Mouse (Mus musculus) kidney, embryonic 15.5 days (tissue): ENCODE data around the gene Ric8a. TPM values are rescaled to one million over a fixed set of nuclear protein-coding genes. Genes with fewer than 3 reads are reported as not detected.
A peak's percentile ranks its signal among the peaks of the same experiment; 100 is the strongest.

Source experiments
- ATAC-seq: fragments of 200-750 bp; cut with Nextera tagmentation; replicated peaks from 2 replicates; pipeline ENCODE4 v1.8.0; 2017; ENCODE audit warnings: moderate TSS enrichment; ENCODE audit not compliant: low FRiP score
- H3K27ac ChIP-seq: fragments of 300-500 bp; sonication (generic); 2 replicates; pipeline ENCODE4 v1.5.1; 2015; ENCODE audit warnings: mild to moderate bottlenecking, inconsistent platforms
- H3K27me3 ChIP-seq: fragments of 300-500 bp; sonication (generic); 2 replicates; pipeline ENCODE4 v1.6.1; 2015; ENCODE audit warnings: inconsistent platforms
- H3K36me3 ChIP-seq: fragments of 300-500 bp; sonication (generic); 2 replicates; pipeline ENCODE4 v1.6.1; 2015; ENCODE audit warnings: inconsistent platforms
- H3K4me1 ChIP-seq: fragments of 300-500 bp; sonication (generic); 2 replicates; pipeline ENCODE4 v1.6.1; 2015; ENCODE audit warnings: inconsistent platforms
- H3K4me2 ChIP-seq: fragments of 300-500 bp; sonication (generic); 2 replicates; pipeline ENCODE4 v1.6.1; 2015; ENCODE audit warnings: moderate library complexity, mild to moderate bottlenecking, inconsistent platforms
- H3K4me3 ChIP-seq: fragments of 300-500 bp; sonication (generic); replicated peaks from 2 replicates; pipeline ENCODE4 v1.5.1; 2015; ENCODE audit warnings: mild to moderate bottlenecking, inconsistent platforms
- H3K9ac ChIP-seq: fragments of 300-500 bp; sonication (generic); 2 replicates; pipeline ENCODE4 v1.6.1; 2015; ENCODE audit warnings: mild to moderate bottlenecking, inconsistent platforms
- H3K9me3 ChIP-seq: fragments of 300-500 bp; sonication (generic); replicated peaks from 2 replicates; pipeline ENCODE4 v1.6.1; 2016; ENCODE audit warnings: inconsistent platforms
- WGBS: fragments of 180-500 bp; shearing (Covaris S2); methylation state at CpG from one replicate; pipeline ENCODE4 v1.1.7; 2015; ENCODE audit warnings: mixed read lengths; 5-methylcytosine and 5-hydroxymethylcytosine counted together
- polyA plus RNA-seq: library from polyadenylated mRNA; unstranded; fragments of >200 nt; fragmentation: Nextera tagmentation; extraction: Ambion mirVana; gene quantifications from 2 replicates; pipeline ENCODE4 v1.2.1, GENCODE M21; 2015

The Ric8a gene
- polyA plus RNA-seq, 1 experiment from 2014 or later, result 59.7 TPM

- Histone ChIP-seq H3K27ac (no peak overlapping the region), H3K36me3 (peaks cover 23% of the 10 kb centered on the region), H3K9me3 (no peaks in the 10 kb centered on the region), H3K4me2 (no peak overlapping the region), H3K27me3 (peaks cover 4% of the 10 kb centered on the region), H3K4me1 (peaks cover 3% of the 10 kb centered on the region; the same call in 1 of the 2 replicates), H3K4me3 (no peak overlapping the region), H3K9ac (no peak overlapping the region)
- WGBS, result 90% methylated on average over 10 of the region's 10 CpGs
- ATAC-seq, result no peak
These were observed 8.2 kb upstream of the Ric8a start for GRCm38 (mm10) chr7:140848591-140848990.

GRCm38 (mm10) chr7:140851916-140852315 is 4.8 kb upstream of the Ric8a start:
- Histone ChIP-seq H3K9ac (no peak overlapping the region), H3K4me1 (peaks cover 12% of the 10 kb centered on the region), H3K4me2 (no peak overlapping the region), H3K27ac (no peak overlapping the region), H3K4me3 (no peak overlapping the region), H3K9me3 (no peaks in the 10 kb centered on the region), H3K27me3 (no peaks in the 10 kb centered on the region), H3K36me3 (peaks cover 34% of the 10 kb centered on the region)
- ATAC-seq, result no peak
- 97% methylated on average over 4 of the region's 4 CpGs for WGBS

- Histone ChIP-seq H3K27me3 (no peaks in the 10 kb centered on the region), H3K9ac (no peak overlapping the region), H3K36me3 (peaks cover 35% of the 10 kb centered on the region), H3K9me3 (no peaks in the 10 kb centered on the region), H3K27ac (no peak overlapping the region), H3K4me1 (peaks cover 21% of the 10 kb centered on the region), H3K4me2 (no peak overlapping the region), H3K4me3 (no peak overlapping the region)
- ATAC-seq, result no peak
- WGBS, result 77% methylated on average over 9 of the region's 9 CpGs
These were observed 3.4 kb upstream of the Ric8a start for GRCm38 (mm10) chr7:140853386-140853785.

DNA sequence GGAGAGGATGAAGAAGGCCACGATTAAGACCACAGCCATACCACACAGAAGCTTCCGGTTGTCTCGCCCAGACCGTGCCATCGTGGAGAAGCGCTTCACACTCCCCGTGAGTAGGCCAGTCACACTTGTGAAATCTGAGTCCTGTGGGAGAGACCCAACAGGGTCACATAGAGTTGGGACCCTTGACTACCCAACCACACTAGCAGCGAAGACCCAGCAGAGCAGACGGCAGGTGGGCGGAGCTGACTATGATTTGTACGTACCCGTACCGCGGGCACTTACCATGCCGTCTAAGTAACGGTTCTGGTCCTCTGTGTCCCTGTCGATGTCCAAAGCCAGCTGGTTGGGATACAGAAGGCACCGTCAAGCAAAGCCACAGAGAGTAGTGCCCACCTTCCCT is 2.3 kb upstream of the Ric8a start:
- H3K27me3 ChIP-seq, result no peaks in the 10 kb centered on the region
- no peaks in the 10 kb centered on the region for H3K9me3 ChIP-seq
- no peak overlapping the region for H3K4me3 ChIP-seq
- peak overlapping the region; percentile 100; the same call in 1 of the 2 replicates for H3K4me2 ChIP-seq
- no peak for ATAC-seq
- H3K27ac ChIP-seq, result no peak overlapping the region
- WGBS, result 83% methylated on average over 18 of the region's 18 CpGs
- peaks cover 28% of the 10 kb centered on the region for H3K4me1 ChIP-seq
- no peak overlapping the region for H3K9ac ChIP-seq
- peaks cover 46% of the 10 kb centered on the region for H3K36me3 ChIP-seq

- Histone ChIP-seq H3K9me3 (no peaks in the 10 kb centered on the region), H3K27ac (no peak overlapping the region), H3K4me2 (peak overlapping the region; percentile 100), H3K9ac (peak overlapping the region; percentile 93), H3K36me3 (peaks cover 53% of the 10 kb centered on the region), H3K4me1 (peaks cover 28% of the 10 kb centered on the region), H3K27me3 (no peaks in the 10 kb centered on the region), H3K4me3 (peak overlapping the region; percentile 92)
- WGBS, result 76% methylated on average over 9 of the region's 9 CpGs
- no peak for ATAC-seq
These were observed 1.6 kb upstream of the Ric8a start for GRCm38 (mm10) chr7:140855181-140855580.

DNA sequence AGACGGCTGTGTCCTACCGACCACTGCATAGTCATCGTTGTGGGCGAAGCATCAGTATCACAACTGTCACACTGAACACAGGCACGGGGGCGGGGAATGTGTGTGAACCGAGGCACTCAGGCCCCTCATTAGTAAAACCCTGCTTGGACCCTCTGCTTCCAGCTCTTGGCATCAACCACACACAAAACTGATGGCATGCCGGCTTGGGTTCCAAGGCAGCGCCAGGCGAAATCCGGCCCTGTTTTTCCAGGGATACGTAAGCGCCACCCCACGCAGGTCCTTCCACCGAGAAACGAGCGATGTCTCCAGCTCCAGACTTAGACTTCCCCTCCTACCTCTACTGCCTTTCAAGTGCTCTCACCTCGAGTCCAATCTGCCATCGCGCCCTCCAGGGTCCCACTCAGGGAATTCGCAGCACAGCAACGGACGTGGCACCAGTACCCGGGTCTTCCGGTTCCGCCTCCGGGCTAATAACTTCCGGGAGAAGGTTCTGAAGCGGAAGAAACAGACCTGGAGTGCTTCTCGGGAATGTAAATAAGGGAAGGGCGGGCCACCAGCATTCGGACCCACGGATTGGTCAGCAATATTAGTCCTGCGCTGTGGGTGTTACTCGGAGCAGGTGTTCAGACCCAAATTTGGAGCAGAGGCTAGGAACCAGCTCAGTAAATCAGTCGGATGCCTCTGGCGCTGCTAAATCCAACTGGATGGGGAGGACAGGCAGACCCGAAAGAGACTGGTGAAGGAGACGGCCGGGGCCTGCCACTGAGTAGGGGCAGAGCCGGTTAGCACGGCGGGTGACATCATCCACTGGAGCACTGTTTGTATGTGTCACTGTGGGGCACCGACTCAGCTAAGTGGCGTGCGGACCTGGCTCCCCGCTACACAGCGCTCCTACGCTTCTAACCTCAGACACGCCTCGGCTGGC is 635 bp upstream of the Ric8a start, which contains the start of gene Gm45785:
Gene Gm45785, minus strand, starts transcription at position 472 of the 925 bp plus-strand sequence.
- peaks cover 28% of the 10 kb centered on the region for H3K4me1 ChIP-seq
- under 1% methylated on average over 51 of the region's 51 CpGs for WGBS

DNA sequence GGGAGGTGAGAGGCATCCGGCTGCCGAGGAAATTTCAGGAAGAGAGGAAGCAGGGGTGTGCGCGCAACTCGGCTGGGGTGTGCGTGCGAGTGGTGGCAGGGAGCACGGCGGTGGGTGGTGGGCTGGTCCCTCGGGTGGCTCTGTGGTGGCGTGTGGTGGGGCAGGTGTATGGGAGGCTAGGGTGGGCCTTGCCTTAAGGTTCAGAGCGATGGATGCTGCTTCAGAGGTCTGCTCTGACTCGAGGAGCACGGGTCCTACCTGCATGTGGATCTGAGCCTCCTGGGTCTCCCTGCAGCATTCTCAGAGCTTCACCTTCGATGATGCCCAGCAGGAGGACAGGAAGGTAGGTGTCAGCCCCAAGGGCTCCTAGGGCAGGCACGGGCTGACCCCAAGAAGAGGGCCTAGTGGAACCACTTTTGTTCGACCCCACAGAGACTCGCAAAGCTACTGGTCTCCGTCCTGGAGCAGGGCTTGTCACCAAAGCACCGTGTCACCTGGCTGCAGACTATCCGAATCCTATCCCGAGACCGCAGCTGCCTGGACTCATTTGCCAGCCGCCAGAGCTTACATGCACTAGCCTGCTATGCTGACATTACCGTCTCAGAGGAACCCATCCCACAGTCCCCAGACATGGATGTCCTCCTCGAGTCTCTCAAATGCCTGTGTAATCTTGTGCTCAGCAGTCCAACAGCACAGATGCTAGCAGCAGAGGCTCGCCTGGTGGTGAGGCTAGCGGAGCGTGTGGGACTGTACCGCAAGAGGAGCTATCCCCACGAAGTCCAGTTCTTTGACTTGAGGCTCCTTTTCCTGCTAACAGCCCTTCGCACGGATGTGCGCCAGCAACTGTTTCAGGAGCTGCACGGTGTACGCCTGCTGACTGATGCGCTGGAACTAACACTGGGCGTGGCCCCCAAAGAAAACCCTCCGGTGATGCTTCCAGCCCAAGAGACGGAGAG is 1.1 kb downstream of the Ric8a start, which contains the start of gene Bet1l:
Gene Bet1l, minus strand, starts transcription at position 28 of the 956 bp plus-strand sequence.
- Histone ChIP-seq H3K4me1 (peaks cover 28% of the 10 kb centered on the region), H3K27me3 (no peaks in the 10 kb centered on the region), H3K27ac (peak within 1 kb of the TSS; percentile 95), H3K9ac (peak within 1 kb of the TSS; percentile 93), H3K36me3 (peaks cover 65% of the 10 kb centered on the region), H3K9me3 (no peaks in the 10 kb centered on the region), H3K4me3 (peak within 1 kb of the TSS; percentile 92), H3K4me2 (peak within 1 kb of the TSS; percentile 100)
- ATAC-seq, result peak; percentile 49
- WGBS, result 32% methylated on average over 40 of the region's 40 CpGs

More for the DNA sequence above, 635 bp upstream of the Ric8a start, which contains the start of gene Gm45785:
- peak; percentile 84 for ATAC-seq
- peak within 1 kb of the TSS; percentile 93 for H3K9ac ChIP-seq
- no peaks in the 10 kb centered on the region for H3K9me3 ChIP-seq
- peak within 1 kb of the TSS; percentile 100 for H3K4me2 ChIP-seq
- H3K36me3 ChIP-seq, result peaks cover 63% of the 10 kb centered on the region
- H3K27ac ChIP-seq, result peak within 1 kb of the TSS; percentile 95
- peak within 1 kb of the TSS; percentile 92 for H3K4me3 ChIP-seq
- H3K27me3 ChIP-seq, result no peaks in the 10 kb centered on the region

DNA sequence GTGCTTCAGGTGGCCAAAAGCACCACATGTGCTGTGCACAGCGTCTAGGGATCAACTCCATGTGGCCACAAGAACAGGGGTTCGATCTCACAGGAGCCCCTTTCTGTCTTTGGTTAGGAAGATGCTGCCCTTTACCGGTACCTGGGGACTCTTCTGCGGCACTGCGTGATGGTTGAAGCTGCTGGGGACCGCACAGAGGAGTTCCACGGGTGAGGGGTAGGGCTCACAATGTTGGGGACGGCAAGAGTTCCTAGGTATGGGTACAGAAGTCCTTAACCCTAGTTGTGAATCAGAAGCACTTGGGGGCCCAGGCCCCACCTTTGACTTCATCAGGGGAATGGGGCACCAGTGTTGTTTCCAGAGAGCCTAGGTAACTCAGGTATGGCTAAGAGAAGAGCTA is 2.0 kb downstream of the Ric8a start:
- 96% methylated on average over 8 of the region's 8 CpGs for WGBS

DNA sequence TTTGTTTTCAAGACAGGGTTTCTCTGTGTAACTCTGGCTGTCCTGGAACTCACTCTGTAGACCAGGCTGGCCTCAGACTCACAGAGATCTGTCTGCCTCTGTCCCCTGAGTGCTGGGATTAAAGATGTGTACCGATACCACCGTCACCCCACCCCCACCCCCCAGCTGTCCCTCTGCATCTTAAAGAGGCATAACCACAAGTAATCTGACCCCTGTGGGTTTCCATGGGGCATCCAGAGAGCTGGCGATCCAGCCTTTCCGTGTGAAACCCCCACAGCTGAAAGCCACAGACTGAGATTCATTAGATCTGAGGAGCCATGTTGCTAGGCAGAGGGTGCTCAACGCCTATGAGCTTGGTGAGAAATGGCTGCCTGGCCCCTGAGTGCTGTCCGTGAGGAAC is 3.2 kb downstream of the Ric8a start:
- Histone ChIP-seq H3K27ac (no peak overlapping the region), H3K9me3 (no peaks in the 10 kb centered on the region), H3K4me1 (peaks cover 23% of the 10 kb centered on the region), H3K4me3 (no peak overlapping the region), H3K36me3 (peaks cover 68% of the 10 kb centered on the region), H3K9ac (no peak overlapping the region), H3K4me2 (no peak overlapping the region), H3K27me3 (no peaks in the 10 kb centered on the region)
- ATAC-seq, result no peak
- WGBS, result 65% methylated on average over 6 of the region's 6 CpGs

More for the DNA sequence above, 2.0 kb downstream of the Ric8a start:
- Histone ChIP-seq H3K9me3 (no peaks in the 10 kb centered on the region), H3K27ac (no peak overlapping the region), H3K27me3 (no peaks in the 10 kb centered on the region), H3K9ac (0 out of 2 replicates have a peak overlapping the region, but pooled peaks have one; percentile 93), H3K4me1 (peaks cover 28% of the 10 kb centered on the region), H3K36me3 (peaks cover 65% of the 10 kb centered on the region), H3K4me3 (peak overlapping the region; percentile 92), H3K4me2 (peak overlapping the region; percentile 100)
- no peak for ATAC-seq

- Histone ChIP-seq H3K27ac (no peak overlapping the region), H3K36me3 (peaks cover 75% of the 10 kb centered on the region), H3K9ac (no peak overlapping the region), H3K4me3 (no peak overlapping the region), H3K4me2 (no peak overlapping the region), H3K27me3 (no peaks in the 10 kb centered on the region), H3K4me1 (peaks cover 16% of the 10 kb centered on the region), H3K9me3 (no peaks in the 10 kb centered on the region)
- no peak for ATAC-seq
- 95% methylated on average over 5 of the region's 5 CpGs for WGBS
These were observed 4.0 kb downstream of the Ric8a start for GRCm38 (mm10) chr7:140860728-140861127.

- no peaks in the 10 kb centered on the region for H3K27me3 ChIP-seq
- 85% methylated on average over 12 of the region's 12 CpGs for WGBS
- H3K4me3 ChIP-seq, result no peak overlapping the region
- H3K9me3 ChIP-seq, result no peaks in the 10 kb centered on the region
- peaks cover 80% of the 10 kb centered on the region for H3K36me3 ChIP-seq
- H3K4me1 ChIP-seq, result no peaks in the 10 kb centered on the region
- no peak overlapping the region for H3K4me2 ChIP-seq
- H3K9ac ChIP-seq, result no peak overlapping the region
- no peak overlapping the region for H3K27ac ChIP-seq
- no peak for ATAC-seq
These were observed 8.0 kb downstream of the Ric8a start for GRCm38 (mm10) chr7:140864761-140865160.
